Mouse (Mus musculus) monocyte, adult 5-6 weeks (primary cell): ENCODE measurements around the gene H2-M10.3. TPM values are rescaled to one million over a fixed set of nuclear protein-coding genes. Genes with fewer than 3 reads are reported as not detected.
"Not testable (repeated sequence)": the region's sequence is repeated elsewhere in the genome, so short reads cannot be mapped to it uniquely, and the experiment has no call there.

Experiments
- ATAC-seq: fragments of 153-309, 156-312 bp; replicated peaks from 2 replicates; pipeline ENCODE4 v1.8.0; 2017; ENCODE audit warnings: mild to moderate bottlenecking; ENCODE audit not compliant: low TSS enrichment, insufficient number of reproducible peaks, severe bottlenecking, poor library complexity, low FRiP score
- total RNA-seq: library from RNA; stranded (forward); fragments of 200-1000, 200-491, 200-594 nt; gene quantifications from 3 replicates; pipeline ENCODE4 v1.2.3, GENCODE M21; 2017

H2-M10.3 gene
- total RNA-seq, result not detected in 3 replicates

DNA sequence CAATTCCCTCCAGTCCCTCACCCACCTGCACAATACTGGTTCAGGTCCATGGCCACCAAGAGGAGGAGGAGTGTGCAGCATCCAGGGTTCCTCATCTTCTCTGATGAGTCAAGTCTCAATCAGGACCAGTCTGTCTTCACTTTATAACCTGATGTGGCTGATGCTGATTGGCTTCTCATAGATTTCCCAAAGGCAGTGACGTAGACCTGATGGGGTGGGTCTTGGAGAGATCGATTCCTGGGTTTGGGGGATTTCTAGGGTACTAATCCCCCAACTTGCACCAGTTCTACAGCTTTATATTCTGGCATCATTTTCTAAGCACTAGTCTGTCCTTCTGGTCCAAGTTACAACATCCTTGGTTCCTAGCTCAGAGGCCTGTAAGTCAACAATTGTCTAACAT, at the start of gene H2-M10.3:
H2-M10.3 (minus strand) TSS at position 101 of the 400 bp plus-strand sequence.
- not testable (repeated sequence) for ATAC-seq

DNA sequence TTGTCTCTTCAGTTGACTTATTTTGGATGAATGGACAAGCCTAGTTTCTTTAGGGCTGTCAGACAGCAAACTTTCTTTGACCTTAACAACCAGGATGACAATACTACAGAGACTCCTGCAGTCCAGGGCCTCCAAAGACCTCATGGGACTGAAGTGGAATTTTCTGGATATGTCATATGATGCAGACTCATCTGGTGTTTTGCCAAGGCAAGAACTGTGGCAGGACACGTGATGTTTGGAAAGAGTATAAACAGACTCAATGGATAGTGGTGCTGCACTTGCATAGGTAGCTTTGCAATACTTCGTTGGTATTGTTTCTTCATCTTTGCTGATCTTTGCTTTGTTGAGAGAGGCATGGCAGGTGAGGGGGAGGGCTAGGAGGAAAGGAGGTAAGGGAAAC, 49.2 kb upstream of the H2-M10.3 start:
- ATAC-seq, result no peak

DNA sequence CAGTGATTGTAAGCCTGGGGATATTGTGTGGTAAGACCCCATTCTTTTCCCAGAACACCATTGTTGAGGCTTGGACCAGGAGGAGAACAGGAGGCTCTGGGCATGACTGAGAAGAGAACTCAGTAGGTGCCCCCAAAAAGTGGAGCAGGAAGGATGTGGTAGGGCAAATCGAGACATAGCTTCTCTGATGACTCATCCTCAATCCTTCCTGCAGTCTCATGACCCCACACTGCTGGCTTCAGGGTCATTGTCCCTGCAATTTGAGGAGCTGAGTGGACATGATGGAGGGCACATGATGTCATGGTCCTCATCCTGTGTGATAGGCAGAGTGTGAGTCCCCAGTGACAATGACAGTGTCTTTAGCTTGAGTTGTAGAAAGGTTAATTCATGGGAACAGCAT, 47.2 kb upstream of the H2-M10.3 start:
- ATAC-seq, result no peak

DNA sequence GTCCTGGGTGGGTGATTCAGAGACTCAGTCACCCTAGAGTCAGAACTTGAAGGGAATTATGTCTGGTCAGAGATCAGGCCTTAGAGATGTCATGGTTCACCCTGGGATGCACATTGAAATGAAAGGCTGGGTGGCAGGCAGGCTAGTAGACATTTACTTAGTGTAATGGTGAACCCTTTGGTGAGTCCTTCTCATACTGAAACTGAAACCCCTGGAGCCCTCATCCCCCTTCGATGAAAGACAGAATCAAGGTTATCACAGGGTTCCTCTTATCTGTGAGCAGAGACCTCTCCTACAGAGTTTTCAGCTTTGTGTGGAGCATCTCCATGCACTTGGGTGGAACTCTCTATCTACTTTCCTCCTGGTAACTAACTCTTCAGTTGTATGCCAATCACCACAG, 46.1 kb upstream of the H2-M10.3 start:
- ATAC-seq, result no peak

DNA sequence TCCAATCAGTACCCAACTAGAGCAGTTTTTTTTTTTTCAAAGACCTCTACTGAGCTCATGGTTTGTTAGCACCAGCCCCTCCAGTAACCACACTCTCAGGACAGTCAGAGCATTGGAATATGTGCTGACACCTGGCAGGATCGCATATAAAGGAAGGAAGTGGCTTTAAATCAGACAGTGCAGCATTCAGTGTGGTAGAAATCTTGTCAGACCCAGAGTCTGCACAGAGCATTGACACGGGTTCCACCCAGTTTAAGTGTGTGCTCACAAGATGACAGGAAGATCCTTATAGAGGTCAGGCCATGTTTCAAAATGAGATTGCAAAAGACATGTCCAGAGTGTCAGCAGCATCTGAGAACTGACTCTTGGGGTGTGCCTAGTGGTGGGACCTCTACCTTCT, 21.7 kb upstream of the H2-M10.3 start:
- no peak for ATAC-seq

DNA sequence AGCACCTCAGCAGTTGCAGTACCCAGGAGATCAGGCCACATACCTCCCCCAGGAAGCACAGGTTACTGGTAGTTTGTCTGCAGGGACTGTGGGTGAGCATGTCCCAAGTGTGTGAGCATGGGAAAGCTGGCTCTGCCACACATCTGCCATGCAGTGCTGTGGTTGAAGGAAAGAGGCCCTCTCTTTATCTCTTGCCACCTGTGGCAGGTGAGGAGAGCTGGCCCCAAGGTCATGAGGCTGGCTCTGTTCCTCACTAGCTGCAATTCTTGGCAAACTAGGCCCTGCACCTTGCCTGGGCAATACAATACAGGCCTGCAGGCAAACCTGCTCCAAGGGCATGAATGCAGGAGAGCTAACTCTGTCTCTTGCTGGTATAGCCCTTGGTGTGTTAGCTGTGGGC, 5.8 kb downstream of the H2-M10.3 start:
- ATAC-seq, result not testable (repeated sequence)

DNA sequence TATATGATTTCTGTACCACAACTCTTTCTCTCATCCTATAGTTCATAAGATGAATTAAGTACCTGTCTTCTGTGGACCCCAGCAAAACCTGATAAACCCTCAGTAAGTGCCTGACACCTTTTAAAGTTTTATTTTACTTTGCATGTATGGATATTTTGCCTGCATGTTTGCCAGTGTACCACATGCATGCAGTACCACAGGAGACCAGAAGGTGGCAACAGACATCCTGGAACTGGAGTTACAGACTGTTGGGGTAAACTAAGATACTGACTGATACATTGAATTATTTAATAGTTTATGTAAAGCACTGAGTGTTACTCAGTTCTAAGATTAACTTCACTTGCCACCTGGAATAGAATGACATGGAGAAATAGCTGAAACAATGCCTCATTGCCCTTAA, 10.7 kb downstream of the H2-M10.3 start:
- peak; percentile 66; the same call in 1 of the 2 replicates for ATAC-seq

DNA sequence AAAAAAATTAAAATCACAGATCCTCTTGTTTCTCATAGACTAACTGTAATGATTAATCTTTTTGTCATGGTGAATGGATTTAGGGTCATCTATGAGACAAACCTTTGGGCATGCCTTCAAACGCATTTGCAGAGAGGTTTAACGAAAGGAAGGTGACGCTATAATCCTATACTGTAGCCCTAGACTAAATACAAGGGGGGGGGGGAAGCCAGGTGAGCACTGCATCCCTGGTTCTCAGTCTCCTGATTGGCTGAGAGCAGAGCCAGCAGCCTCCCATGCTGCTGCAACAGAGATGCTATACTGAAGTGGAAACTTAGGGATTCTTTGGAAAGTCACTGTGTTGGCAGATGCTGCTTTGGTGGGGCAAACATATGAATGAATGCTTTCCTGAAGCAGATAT, 12.5 kb downstream of the H2-M10.3 start:
- ATAC-seq, result no peak

DNA sequence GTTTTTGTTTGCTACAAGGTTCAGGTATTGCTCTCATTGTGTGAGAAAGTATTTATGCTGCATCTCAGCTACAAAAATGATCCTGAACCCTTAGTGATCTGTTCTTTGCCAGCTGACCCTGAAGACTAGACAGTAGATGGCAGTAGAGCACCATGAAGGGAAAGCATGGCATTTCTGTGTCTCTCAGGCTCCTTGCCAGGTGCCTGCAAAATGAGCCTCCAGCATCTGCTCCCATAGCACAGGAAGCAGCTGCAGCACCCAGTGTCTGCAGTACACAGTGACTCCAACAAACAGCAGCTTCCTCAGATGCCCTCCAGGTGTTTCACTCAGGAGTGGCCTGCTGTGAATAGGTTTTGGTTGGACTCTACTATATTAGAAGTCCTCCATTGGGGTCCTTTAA, 12.9 kb downstream of the H2-M10.3 start:
- not testable (repeated sequence) for ATAC-seq

DNA sequence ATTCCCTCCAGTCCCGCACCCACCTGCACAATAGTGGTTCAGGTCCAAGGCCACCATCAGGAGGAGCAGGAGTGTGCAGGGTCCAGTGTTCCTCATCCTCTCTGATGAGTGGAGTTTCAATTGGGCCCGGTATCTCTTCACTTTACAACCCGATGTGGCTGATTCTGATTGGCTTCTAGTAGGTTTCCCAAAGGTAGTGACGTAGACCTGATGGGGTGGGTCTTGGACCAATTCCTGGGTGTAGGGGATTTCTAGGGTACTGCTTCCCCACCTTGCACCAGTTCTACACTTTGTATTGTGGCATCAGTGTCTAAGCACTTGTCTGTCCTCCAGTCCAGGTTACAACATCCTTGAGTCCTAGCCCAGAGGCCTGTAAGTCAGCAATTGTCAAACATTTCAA, 42.2 kb downstream of the H2-M10.3 start, which contains the start of gene H2-M10.1:
H2-M10.1 (minus strand) TSS at position 101 of the 400 bp plus-strand sequence.
- no peak for ATAC-seq

DNA sequence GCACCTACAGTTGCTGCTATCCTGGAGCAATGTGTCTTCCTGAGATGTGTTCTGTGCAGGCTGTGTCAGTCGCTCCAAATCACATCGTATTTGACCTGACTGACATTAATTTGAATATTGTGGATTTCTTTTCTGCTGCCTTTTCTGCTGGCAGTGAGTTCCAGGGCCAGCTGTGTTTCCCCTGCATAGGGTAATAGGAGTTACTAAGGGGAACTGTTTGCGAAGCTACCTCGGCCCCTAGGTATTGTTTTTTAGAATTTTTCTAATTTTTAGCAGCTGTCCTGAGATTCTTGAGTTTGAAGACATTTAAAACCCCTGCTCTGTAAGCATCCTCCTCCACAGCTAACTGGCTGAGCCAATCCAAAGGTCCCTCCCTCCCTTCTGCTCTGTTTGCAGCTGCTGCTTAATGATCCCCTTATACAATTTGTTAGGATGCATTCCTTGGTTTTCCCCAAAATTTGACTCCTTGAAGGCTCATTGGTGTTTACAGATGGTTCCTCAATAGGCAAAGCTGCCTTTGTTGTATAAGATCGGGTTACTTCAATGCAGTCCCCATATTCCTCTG, 52.4 kb downstream of the H2-M10.3 start:
- no peak for ATAC-seq

DNA sequence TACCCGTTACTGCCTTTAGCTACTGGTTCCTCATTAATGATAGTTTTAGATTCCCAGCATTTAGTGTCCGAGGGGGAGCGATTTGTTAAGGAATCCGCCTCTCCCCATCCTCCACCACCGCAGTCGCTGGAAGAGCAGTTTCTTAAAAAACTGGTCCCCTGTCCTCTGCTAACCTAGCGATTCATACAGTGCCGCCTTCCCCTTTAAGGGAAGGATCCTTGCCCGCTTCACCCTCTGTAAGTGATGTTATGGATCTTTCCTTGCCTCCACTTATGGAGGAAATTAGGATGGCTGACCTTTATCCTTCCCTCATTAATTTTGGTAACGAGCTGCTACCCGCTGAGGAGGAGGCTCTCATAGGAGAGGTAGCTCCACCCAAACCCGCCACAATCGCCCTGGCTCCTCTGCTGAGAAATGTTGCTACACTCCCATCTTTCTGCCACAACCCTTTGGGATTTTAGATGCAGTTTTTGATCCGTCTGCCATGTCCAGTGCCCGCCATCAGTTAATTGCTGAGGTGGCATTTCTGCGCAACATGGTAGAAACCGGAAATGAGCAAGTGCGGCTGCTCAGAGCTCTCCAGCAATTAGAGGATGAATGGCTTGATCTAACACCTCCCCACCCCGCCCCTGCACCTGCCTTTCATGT, 53.1 kb downstream of the H2-M10.3 start:
- ATAC-seq, result peak; percentile 83

Other genes starting within 250 kb of the H2-M10.3 start
- gene Gm19684, start 246.7 kb downstream of the H2-M10.3 start, total RNA-seq, result 1.4 to 2.5 TPM in 2 of 3 replicates, not detected in the other
- not detected in 3 replicates for gene Gm7030, start 239.0 kb downstream of the H2-M10.3 start, total RNA-seq
- 3.5 TPM in 1 of 3 replicates, not detected in the others for gene Gm8909, start 199.9 kb downstream of the H2-M10.3 start, total RNA-seq
- gene H2-T3, start 178.1 kb downstream of the H2-M10.3 start, total RNA-seq, result not detected in 3 replicates
- 51.0 to 53.1 TPM (median 52.6 TPM) in 3 replicates for gene Rpp21, start 110.3 kb downstream of the H2-M10.3 start, total RNA-seq
- 36.0 to 56.8 TPM (median 40.5 TPM) in 3 replicates for gene Trim39, start 96.2 kb downstream of the H2-M10.3 start, total RNA-seq
- not detected in 3 replicates for gene H2-M10.2, start 81.9 kb downstream of the H2-M10.3 start, total RNA-seq
- not detected in 3 replicates for gene H2-M10.1, start 42.3 kb downstream of the H2-M10.3 start, total RNA-seq
- not detected in 3 replicates for gene H2-M10.4, start 93.9 kb upstream of the H2-M10.3 start, total RNA-seq
- gene H2-M11, start 178.7 kb upstream of the H2-M10.3 start, total RNA-seq, result not detected in 3 replicates